Mouse (Mus musculus) kidney, adult 11 months (tissue): ENCODE measurements around the gene Syt12.

Experiments used
- DNase-seq: peaks from one replicate; pipeline ENCODE4 v3.0.0; 2022

Syt12 gene

DNA sequence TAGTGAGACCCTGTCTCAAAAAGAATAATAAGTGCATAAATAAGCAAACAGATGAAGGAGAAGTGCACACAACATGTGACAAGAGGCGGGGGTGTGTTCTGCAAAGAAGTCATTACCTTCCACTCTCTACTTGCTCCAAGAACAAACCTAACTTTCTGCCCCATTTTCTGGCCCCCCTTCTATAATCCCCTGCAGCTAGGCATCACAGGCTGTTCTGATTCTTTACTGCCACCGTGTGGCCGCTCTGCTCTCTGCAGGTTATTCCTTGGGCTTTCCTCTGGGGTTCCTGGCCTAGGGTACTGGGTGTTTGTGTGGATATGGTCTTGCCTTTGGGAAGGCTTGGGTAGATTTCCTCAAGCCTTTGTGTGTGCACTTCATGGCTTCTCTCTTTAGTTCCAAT lies 34.8 kb downstream of the Syt12 start:
- peak; percentile 76 for DNase-seq

DNA sequence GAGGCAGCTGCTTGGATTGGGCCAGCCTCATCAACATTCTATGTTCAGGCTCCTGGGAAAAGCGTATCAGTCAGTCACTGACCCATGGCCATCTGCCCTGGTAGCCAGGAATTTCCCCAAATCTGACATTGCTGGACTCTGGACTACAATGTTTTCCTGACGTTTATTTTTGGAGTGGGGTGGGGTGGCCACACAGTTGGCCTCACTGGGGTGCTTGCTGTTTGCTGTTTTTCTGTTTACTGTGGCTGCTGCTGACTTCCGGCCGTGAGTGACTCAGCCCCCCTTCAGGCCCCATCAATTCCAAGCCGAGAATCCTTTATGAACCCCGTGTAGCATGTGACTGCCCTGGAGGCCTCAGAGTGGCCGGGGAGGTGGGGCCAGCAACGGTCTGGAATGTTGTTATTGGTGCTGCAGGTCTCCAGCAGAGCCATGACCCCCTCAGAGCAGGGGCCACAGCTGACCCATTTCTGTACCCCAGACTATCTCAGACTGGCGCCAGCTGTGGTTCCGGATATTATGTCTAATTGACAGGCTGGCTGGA lies 35.6 kb downstream of the Syt12 start:
- DNase-seq: peak; percentile 90

GRCm38 (mm10) chr19:4441090-4441591 lies 36.1 kb downstream of the Syt12 start:
- DNase-seq: no peak

- DNase-seq: peak; percentile 56
These were observed 37.0 kb downstream of the Syt12 start for GRCm38 (mm10) chr19:4440222-4440621.

DNA sequence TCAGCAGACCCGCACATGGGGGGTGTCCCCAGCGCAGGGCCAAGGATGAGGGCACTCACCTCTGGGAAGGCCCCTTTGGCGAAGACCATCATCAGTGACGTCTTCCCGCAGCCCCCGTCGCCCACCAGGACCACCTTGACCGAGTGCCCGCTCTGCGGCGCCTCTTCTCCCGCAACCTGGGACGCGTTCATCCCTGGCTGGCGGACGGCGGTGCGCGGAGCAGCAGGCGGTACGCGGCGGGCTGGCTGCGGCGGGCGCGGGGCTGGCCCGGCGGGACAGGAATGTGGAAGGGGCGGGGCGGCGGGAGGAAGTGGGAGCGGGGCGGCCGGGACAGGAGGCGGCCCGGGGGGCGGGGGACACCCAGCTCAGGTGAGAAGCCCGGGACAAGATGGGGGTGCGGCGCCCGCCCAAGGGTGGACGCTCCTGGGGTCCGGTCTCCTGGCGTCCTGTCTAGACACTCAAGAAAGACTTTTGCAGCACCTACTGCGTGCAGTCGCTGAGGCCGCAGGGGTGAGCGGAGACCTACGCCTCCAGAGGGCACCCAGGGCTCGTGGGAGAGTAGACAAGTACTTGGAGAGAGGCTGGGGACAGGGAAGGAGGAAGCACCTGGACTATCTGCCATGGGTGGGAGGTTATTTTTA lies 38.0 kb downstream of the Syt12 start, which contains the start of gene Rhod:
Gene Rhod (minus strand): TSS at position 272 of the 641 bp plus-strand sequence.
- DNase-seq: peak; percentile 66

- DNase-seq: no peak
These were observed 38.5 kb downstream of the Syt12 start for GRCm38 (mm10) chr19:4438791-4439160.

DNA sequence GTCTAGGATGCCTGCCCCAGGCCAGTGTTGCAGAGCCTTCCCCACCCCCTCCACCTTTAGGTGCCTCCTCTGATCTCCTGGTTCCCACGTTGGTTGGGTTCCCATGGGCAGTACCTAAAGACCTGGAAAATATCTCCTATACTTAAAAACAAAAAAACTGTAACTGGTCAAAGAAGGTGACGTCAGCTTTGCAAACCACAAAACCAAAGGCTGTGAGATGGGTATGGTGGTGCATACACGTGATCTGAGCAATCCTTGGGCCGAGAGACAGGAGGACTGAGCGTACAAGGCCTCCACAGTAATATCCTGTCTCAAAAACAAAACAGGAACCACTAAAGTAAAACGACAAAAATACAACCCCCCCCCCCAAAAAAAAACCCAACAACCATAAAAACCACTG lies 39.4 kb downstream of the Syt12 start:
- no peak for DNase-seq

DNA sequence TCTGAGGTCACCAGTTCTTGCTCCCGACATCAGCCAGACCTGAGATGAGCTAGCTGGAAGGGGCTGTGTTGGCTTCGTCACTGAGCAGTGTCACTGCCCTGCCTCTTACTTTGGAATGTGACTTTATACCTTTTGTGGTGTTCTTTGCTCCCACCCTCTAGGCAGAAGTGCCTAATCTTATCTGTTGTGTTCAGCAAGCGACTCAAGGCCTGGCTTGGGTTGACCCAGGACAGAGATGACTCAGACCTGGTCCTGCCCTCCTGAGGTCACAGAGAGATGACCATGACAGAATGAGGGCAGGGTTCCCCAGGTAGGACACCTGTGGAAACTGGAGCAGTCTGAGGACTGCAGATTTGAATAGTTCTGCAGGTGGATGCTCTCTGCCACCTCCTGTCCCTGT lies 41.0 kb downstream of the Syt12 start:
- no peak for DNase-seq

DNA sequence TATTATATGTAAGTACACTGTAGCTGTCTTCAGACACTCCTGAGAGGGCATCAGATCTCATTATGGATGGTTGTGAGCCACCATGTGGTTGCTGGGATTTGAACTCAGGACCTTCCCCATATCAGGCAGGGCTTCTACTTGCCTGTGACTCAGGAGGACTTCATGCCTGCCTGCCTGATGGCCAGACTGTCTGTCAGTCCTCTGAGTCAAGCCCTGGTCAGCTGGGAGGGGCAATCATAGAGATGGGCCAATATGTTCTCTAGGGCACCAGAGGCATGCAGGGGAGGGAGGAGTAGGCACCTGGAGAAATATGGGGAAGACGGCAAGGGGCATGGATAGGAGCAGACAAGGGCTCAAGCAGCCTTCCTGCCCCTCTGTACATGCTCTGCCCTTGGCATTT lies 42.2 kb downstream of the Syt12 start:
- DNase-seq: no peak

DNA sequence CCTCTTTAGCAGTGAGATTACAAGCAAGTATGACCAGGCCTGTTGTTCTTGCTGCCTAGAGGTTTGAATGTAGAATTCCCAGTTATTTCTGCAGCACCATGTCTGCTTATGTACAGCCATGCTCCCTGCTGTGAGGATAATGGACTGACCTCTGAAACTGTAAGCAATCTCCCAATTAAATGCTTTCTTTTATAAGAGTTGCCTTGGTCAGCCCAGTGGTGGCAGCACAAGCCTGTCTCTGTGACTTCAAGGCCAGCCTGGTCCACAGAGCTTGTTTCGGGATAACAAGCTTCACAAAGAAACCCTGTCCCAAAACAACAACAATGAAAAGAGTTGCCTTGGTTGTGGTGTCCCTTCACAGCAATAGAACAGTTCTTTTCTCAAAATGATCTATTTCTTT lies 43.5 kb downstream of the Syt12 start:
- no peak for DNase-seq

DNA sequence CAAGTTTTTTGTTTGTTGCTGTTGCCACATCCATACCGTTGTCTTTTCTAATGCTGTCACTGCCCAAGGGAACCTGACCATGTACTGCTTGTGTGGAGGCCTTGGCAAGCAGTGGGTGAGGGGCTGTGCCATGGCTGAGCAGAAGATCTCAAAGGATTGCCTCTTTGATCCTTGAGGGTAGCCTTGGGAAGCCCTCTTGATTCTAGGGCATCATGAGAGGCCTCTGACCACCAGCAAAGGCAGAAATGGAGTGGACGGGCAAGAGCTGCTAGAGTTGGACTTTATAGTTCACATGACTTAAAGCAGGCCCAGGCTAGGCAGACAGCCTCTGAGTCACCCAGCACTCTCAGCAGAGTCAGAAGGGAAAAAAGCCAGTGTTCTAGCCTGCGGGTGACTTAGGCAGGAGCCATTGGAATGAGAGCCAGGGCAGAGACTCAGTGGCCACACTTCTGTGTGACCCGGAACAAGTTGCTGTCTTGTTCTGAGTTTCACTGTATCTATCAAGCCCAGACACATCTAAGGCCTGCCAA lies 47.1 kb downstream of the Syt12 start:
- DNase-seq: no peak

DNA sequence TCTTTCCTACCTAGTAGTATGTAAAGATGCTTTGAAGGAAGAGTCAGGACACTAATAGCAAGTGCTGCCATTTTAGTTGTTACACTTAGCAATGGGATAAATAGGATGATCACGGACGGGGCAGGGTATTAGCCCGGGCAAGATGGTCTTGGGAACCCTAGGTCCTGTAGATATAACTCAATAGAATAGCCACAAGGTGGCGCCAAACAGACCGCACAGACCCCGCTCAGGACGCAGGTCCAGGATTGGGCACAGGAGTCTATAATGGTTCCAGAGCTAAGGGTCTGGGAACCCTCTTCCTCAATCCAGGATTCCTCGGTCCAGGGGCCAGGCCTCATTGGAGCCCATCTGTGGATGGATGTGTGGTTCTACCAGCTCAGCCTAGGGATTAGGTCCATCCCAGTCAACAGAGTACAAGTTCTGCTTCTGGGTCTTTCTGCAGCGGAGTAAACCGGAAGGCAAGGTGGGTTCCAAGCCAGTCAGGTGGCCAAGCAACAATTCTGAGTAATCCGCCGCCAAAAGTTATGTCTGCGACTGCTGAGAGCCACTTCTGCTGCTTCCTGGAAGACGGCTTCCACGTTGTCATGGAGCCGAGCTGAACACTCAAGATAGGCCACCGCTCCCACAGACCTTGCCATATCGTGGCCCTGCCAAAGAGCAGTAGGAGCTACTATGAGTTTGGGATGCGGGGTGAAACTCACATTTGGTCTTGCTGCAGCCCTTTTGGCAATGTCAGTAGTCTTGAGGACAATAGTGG lies 51.5 kb downstream of the Syt12 start:
- DNase-seq: no peak

DNA sequence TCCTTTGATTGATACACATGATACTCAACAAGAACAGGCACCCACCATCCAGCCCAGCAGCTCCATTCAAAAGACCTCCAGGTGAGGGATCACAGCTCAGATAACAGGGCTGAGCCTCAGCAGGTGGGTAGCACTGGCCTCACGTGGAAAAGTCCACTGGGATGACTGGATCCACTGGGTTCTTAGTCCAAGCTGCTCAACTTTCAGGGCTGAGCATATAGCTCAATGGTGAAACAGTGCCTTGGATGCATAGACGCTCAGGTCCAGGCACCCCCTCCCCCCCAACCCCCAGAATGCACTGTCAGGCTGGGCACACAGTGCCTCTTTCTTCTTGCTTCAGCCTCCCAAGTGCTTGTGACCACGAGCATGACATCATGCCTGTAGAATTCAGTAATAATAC lies 54.2 kb downstream of the Syt12 start:
- no peak for DNase-seq

DNA sequence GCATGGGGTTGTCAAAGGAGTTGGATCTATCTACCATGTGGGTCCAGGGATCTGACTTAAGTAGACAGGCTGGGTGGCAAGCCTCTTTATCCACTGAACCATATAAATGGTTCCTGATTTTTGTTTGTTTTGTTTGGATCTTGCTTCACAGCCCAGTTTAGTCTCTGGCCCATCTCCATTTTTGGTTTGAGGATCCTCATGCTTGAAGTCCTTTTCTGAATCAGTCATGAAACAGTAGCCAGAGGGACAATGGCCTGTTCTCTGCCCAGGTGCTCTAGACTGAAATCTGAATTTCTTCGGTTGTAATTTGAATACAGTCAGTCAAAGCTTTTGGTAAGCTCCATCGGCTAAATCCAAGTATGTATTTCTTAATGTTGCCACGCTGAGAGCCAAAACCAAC lies 54.7 kb downstream of the Syt12 start:
- DNase-seq: no peak

- DNase-seq: peak; percentile 33
These were observed 56.9 kb downstream of the Syt12 start for GRCm38 (mm10) chr19:4420153-4420910.

DNA sequence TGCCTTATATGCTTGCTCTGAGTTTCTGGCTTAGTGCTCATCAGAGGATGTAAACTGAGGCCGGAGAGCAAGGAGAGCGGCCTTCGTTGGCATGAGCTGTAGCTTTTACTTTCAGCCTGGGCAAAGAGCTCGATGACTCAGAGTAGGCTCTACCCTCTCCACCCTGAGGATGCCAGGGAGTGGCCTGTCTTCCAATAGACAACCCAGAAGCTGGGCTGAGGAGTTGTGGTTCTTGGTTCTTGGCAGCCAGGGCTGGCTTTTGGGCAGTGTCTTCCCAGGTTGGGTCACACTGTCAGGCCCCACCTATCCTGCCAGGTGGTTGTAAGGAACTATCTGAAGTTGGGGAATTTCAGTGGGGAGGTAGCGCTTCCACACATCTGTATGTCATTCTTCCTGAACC lies 57.5 kb downstream of the Syt12 start:
- no peak for DNase-seq

DNA sequence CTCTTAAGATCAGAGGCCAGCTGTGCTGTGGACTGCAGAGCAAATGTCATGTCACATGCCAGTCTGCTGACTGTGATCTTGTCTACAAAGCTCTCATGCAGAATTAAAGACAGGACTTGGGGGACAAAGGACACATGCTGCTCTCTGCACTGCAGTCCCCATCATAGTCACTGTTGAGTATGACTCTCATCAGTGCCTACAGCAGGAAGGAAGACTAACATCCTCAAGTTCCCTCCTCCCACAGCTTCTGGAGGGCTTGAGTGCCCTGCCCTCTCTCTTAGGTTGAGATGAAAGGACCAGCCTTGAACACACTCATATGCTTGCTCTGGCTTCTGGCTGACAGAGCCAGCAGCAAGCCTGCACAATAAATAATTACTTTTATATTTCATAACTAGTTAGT lies 59.5 kb downstream of the Syt12 start:
- no peak for DNase-seq

DNA sequence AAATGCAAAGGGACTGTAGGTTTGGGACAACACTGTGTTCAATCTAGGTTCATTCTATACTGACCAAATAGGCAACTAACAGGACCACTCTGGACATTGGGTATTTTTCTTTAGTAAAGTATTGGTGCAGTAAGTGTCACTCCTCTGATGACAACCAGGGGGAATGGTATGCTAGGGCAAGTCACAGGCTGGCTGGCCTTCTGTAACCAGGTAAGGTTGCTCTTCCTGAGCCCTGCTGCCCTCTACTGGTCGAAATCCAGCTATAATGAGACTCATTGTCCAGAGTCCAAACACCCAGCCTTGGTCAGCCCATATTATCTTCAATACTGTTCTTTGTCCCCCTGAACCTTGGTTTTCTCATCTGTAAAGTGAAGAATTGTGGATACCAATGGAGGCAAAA lies 60.1 kb downstream of the Syt12 start:
- DNase-seq: peak; percentile 67

DNA sequence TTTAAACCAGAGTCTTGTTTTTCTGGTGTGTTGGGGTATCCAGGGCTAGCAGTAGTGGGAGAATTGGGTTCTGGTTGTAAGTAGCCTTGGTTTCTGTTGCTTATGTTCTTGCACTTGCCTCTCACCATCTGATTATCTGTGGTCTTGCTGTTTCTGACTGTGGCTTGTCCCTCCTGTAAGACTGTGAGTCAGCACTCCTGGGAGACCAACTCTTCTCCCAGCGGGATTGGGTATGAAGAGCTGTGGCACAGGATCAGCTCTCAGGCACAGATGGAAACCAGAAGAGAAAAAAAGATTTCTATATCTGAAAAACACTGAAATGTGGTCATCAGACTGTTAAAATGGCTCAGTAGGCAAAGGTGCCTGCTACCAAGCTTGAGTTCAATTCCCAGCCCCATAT lies 62.6 kb downstream of the Syt12 start:
- DNase-seq: no peak

- no peak for DNase-seq
These were observed 68.2 kb downstream of the Syt12 start for GRCm38 (mm10) chr19:4409062-4409461.

DNA sequence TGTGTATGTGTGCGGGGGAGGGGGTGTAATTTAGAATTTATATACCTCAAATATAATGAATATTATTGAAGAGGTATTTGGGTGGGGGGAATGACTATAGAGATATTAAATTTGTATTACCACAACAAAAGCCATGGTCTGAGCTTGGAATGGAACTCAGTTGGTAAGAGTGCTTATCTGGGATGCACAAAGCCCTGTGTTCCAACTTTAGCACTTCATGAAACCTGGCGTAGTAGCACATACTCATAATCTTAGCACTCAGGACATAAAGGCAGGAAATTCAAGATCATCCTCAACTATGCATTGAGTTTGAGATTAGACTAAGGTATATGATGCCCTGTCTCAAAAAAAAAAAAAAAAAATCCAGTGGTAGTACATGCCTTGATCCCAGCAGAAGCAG lies 72.4 kb downstream of the Syt12 start:
- DNase-seq: no peak

- DNase-seq: no peak
These were observed 78.3 kb downstream of the Syt12 start for GRCm38 (mm10) chr19:4398959-4399358.

DNA sequence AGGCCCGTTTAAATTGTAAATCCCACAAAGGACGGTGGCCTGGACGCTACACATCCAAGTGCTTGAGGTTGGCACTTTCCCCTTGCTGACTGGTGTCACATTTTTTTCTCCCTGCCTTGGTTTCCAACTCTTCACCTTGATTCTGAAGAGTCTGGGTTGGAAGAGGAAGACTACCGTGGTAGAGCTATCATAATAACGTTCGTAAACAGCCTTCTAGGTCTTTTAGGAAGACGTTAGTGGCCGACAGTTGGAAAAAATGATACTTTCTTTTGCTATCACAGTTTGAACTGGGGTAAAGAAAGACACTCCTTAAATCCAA lies 78.7 kb downstream of the Syt12 start:
- DNase-seq: no peak
